Mouse (Mus musculus): ENCODE measurements at regions not wholly inside any gene's neighbourhood (a gene's known extent, or its start where the extent isn't known, plus 50 kb on each side); places are given as distances from the start of the nearest gene placed in this dataset.

DNA sequence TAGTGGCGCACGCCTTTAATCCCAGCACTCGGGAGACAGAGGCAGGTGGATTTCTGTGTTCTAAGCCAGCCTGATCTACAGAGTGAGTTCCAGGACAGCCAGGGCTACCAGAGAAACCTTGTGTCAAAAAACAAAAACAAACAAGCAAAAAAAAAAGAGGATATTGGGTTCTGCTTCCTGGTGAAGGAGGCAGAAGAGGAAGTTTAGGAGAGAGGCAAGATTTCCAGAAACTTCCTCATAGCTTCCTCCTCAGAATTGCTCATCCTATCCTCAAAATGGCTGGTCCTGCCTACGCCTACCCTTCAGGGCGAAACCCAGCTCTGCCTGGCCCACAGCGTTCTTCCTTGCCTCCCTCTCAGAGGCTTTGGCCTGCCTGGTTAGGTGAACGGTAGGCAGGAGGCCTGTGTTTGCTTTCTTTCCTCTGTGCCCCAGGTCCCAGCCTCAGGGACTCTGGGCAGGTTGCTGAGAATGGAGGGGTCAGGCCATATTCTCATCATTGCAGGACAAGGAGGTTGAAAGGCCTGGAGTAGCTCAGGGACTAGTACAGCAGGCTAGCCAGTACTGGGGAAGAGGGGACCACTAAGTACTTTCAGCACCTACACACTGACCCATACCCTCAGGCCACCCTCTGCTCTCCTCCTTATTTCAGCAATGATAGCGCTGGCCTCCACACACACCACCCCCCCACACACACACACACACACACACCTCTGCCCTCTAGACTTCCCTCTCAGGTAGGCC lies 79.6 kb downstream of the Zfp36l2 start:
- DNase-seq (ENCODE audit: low spot score), result no peak

DNA sequence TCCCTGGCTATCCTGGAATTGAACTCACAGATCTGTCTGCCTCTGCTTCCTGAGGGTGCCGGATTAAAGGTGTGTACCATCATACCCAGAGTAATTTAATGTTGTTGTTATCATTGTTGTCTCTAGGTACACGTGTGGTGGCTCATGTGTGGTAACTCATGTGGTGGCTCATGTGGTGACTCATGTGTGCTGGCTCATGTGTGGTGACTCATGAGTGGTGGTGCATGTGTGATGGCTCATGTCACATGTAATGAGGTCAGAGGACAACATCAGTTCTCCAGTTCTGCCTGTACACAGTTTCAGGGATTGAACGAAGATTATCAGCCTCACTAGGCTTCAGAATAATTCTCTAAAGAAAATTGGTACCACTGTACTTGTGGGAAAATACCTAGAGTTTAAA lies 80.2 kb downstream of the Zfp36l2 start:
- no peak for DNase-seq (ENCODE audit: low spot score)

DNA sequence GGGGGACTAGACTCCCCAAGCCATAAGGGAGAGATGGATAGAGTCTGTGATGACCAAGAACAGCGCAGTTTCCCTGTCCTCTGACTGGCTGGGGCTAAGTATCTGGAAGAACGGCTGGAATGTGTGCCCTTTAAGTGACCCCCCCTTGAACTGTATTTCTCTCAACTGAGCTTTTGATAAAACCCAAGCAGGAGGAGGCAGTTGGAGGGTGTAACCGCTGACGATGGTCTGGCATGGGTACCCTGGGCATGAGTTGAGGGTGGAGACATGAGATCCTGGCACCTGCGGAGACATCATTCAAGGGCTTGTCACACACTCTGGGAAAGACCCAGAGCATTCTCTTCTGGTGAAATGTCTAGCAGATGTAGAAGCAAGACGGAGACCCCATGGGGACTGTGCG lies 83.5 kb downstream of the Zfp36l2 start:
- no peak for DNase-seq (ENCODE audit: low spot score)

DNA sequence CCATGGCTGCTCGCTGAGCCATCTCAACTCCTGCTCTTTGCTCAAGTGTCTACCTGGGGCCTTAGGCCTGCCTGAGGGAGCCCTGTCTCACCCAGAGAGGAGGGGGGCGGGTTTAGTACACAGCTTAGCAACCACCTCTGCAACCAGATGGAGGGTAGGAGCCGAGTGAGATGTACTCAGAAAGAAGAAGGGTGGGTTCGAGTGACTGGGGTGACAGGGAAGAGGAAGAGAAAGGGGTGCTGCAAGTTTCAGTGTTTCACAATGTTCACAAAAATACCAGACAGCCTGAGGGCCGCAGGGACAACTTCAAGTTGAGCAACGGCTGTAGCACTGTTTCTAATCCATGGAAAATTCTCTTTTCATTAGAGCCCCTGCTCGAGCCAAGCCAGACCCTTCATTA lies 84.4 kb downstream of the Zfp36l2 start:
- no peak for DNase-seq (ENCODE audit: low spot score)

DNA sequence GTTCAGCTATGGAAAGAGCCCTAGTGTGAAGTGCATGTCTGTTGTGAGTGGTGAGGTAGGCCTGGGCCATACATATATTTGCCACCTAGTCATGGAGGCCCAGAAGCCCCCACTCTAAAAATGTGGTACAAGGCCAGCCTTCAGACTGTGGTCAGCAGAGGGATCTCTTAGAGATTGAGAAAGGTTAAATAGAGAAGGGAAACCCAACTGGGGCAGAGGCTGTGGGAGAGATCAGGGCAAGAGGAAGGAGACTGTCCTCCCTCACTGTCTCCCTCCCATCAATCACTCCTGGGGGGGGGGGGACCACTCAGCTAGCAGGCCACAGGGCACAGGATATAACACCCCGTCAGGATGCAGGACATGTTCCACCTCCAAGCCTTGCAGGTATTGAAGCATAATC lies 86.1 kb downstream of the Zfp36l2 start:
- no peak for DNase-seq (ENCODE audit: low spot score)

DNA sequence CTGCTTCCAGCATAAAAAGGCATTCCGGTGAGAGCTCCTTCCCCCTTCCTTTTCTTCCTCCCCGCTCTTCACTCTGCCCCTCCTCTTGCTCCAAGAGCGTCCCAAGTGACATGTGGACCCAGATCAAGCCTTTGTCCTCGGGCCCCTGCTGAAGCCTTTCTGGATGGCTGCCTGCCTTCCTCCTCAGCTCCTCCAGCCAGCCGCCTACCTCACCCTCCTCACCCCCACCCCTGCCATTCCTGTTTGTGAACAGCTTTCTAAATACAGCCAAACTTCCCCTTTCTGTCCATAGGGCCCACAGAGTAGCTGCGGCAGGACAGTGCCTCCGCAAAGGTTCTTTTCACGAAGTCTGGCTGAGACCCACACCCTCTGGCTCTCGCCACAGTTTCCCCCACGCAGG lies 87.2 kb downstream of the Zfp36l2 start:
- no peak for DNase-seq (ENCODE audit: low spot score)

DNA sequence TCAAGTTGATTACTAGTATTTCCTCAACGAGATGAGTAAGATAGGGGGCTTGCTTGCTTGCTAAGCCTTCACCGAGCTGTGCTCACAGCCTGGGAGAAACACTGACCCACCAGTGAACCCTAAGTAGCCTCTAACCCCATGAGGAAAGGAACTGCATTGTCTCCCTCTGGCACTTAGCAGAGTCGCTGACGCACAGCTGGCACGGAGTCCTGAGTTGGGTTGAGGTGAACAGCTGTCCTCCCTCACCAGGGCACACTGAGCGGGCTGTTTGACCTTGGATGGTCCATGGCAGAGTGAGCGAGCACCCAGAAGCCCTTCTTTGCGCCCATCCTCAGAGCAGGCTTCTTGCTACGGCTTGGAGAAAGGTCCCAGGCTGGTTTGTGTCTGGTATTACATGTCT lies 88.0 kb downstream of the Zfp36l2 start:
- no peak for DNase-seq (ENCODE audit: low spot score)

DNA sequence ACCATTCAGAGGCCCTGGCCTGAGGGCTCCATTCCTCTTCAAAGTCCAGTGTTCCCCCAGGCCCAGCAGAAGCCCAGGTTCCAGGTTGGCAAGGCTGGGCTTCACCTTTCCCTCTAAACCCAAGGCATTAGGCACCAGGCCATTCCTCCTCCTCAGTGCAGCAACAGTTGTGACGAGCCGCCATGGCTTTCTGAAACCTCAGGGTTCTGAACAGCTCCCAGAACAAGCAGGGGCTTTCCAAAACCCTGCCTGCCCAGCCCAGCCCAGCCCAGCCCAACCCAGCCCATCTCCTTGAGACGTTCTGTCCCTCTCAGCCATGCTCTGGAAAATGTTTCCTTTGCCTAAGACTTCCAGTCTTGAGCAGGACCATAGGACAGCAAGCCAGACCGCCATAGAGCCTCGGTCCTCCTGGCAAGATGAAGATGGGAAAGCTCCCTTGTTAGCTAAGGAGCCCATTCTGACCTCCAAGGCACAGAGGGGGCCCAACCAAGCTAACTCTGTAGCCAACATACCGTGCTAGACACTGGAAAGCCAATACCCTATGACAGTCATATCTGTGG lies 89.8 kb downstream of the Zfp36l2 start:
- DNase-seq (ENCODE audit: low spot score), result no peak

DNA sequence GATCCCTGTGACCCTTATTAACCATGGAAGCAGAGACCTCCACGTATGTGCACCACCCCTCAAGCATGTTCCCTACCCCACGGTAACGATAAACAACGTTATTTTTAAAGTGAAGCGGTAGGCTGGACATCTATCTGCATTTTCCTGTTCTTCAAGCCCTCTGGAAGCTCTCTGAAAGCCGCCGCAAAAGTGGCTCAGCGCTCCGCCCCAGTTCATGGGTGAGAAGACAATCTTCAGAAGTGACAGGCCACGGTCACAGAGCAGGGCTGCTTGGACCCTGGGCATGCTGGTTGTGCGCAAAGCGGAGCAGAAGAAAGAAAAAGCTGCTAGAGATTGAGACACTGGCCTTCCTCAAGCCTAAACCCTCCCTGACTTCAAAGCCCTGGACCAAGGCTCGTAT lies 90.5 kb downstream of the Zfp36l2 start:
- DNase-seq (ENCODE audit: low spot score), result peak; percentile 60

DNA sequence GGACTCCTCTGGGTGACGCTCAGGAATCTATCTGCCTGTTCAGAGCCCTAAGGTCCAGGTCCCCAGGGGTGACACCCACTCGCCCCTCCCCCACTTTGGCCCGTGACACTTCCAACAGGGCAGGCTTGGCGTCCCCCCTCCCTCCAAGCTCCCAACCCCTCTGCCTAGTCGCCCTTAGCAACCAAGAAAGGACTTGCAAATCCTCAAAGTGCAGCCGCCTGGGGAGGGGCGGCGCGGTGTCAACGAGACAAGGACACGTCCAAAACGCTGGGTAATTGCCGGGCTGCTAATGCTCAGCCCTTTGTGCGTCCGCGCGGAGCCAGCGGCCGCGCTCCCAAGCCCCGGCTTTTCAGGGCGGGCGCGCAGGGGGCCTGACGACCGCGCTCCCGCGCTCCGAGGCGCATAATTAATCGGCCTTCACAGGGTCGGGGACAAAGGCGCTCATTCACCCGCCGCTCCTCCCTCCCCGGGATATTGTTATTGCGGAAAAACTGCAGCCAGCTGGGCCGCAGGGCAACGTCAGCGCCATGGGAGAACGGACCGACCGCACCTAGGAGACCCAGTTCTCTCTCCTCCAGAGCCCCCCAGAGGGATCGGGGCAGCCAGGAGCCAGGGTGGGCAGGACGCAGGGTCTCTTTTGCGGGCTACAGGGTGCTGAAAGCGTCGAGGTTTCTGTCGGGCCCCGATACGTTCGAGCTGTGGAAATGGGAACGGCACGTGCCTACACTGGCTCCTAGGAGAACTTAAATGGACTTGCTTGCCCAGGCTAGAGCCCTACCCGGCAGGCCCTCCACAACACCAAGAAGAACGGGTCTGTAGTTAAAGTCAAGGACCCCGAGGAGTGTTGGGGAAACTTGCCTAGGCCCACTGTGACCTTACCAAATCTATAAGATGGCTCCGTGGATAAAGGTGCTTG lies 91.1 kb downstream of the Zfp36l2 start:
- peak; percentile 92 for DNase-seq (ENCODE audit: low spot score)

DNA sequence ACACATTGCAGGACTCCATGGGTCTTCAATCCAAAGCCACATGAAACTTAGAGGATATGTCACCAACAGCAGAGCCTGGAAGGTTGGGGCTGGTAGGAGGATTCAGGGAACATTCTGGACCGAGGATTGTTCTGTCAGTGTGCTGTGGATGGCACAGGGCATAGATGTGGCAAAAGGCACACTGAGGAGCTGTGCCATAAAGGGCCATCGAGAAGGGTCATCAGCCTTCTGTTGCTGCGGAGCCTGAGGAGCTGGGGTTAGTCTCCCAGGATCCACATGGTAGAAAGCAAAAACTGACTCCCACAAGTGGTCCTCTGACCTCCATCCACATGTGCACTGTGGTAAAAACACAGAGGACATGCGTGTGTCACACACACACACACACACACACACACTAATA lies 91.9 kb downstream of the Zfp36l2 start:
- peak; percentile 41 for DNase-seq (ENCODE audit: low spot score)

DNA sequence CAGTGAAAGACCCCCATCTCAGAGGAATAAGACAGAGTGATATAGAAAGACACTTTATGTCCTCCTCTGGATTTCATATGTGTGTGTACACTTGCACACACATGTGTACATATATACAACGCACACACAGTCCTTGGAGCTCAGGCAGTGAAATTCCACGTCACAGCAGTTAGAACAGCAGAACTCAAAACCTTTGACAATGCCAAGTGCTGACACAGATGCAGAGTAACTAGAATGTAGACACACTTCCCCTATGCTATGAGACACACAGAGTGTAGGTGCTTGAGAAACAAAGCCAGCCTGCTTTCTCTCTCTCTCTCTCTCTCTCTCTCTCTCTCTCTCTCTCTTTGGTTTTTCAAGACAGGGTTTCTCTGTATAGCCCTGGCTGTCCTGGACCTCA lies 92.7 kb downstream of the Zfp36l2 start:
- no peak for DNase-seq (ENCODE audit: low spot score)

DNA sequence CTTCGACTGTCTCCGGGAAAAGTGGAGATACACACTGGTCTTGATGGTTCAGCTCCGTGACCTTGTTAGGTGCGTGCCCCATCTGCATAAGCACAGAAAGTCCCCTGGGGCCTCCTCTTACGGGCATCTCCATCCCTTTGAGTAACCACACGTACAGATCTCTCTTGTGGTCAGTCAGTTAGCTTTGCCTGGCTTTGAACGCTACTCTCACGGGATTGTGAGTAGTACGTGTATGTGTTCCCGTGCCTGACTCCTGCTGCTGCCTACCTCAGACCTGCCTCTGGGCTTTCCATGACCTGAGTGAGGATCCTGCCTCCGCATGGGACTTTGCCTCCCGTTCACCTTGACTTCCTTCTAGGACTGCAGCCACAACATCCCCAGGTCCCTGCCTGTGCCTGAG lies 101.4 kb downstream of the Zfp36l2 start:
- no peak for DNase-seq (ENCODE audit: low spot score)

DNA sequence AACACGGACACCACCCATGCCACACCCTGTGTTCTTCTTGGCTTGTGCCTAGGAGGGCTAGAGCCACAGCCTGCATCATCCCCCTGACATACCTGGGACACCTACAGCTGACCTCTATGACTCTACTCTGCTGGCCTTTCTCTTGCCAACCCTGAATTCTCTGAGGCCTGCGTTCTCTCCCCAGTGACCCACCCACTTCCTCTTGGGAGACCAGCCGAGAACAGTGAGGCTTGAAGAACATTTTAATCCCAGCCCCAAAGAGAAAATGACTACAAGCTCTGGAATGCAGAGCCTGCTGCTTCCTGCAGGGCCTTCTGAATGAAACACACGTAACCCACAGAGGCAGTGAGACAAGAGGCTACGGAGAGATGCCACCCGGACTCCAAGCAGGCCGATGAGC lies 102.0 kb downstream of the Zfp36l2 start:
- DNase-seq (ENCODE audit: low spot score), result no peak

DNA sequence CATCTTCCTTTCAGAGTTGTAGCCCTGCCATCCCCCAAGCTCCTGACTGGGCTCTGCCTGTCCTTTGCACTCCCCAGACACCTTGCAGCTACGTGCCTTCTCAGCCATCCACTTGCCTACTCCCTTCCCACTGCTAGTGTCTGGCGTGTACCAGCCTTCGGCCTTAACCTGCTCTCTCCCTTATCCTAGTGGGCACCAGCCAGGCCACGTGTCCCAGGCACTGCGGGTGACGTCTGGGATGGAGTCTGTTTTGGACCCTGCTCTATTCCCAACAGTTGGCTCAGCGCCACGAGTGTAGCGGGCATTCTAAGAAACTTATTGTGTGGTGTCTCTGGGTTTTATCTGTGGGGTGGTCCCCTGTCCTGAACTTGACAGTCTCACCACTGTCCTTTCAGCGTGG lies 102.5 kb downstream of the Zfp36l2 start:
- DNase-seq (ENCODE audit: low spot score), result no peak

DNA sequence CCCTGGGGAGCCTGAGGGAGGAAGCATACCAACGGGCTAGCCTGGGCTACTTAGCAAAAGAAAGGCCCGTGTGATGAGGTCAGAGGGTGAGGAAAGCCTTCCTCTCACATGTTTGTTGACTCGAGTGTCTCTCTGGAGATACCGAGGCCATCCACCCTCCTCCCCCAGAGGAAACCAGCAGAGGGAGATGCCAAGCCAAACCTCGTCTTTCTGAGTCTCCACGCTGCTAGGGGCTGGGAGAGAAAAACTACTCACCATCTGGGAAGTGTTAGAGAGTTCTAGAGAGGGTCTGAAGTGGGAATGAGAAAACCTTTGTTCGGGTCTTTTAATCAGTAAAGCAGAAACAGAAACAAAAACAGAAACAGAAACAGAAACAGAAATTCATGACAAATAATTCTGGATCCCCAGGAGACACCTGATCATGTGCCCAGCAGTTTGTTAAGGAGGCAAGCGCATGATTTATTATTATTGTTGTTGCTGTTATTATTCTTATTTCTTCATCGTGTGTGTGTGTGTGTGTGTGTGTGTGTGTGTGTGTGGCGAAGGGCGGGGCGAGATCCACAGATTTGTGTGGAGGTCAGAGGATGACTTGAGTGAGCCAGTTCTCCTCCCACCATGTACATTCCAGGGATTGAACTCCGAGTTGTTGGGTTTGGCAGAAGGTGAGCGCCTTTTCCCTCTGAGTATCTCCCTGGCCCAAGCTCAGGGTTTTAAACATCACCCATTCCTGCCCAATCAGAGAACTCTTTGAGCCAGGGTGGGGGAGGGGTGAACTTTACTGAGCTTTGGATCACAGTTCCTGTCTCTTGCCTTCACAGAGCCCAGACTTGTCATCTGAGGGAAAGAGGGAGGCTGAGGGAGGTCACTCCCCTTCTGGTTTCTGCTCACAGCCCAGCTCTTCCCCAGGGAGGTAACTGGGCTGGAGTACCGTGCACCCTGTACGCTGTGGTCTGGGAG lies 104.2 kb downstream of the Zfp36l2 start:
- DNase-seq (ENCODE audit: low spot score), result no peak

DNA sequence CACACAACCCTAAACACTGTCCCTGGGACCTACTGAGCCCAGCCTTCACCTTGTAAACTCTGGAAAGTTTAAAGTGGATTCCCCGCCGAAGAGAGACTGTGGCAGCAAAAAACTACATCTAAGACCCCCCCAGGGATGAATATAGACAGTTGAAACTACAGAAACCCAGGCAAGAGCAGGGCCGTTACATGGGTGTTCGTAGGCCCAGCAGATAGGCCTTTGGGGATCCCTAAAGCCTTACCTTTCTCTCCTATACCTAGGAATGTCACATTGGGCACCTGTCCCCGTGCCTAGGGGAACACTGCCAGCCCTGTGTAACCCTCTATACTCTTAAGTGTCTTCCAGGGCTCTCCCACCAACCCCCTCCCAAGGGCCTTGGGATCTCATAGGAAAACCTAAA lies 105.2 kb downstream of the Zfp36l2 start:
- no peak for DNase-seq (ENCODE audit: low spot score)

DNA sequence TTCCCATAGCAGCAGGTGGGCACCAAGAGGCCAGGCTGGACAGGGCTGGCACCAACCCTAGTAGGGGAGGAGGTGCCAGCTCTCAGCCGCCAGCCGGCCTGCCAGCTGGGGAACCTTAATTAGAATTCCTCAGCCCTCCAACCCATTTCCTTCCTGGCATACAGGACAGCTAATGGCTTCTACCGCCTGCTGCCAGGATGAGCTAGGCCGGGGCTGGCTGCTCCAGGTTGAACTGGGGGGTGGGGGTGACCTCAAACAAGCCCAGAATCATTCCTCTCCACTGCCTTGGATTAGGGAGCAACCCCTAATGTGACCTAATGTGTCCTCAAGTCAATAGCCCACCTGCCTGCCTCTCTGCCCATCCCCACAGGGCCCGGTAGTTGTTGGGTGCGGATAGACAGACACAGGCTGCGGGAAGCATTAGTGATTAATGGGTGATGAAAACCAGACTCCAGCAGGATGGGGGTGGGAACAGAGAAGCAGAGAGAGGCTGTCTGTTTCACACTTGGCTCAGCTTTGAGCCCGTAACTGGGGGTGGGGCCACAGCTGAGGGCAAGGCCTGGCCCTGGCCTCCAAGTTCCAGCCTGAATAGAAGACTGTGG lies 105.9 kb downstream of the Zfp36l2 start:
- no peak for DNase-seq (ENCODE audit: low spot score)

DNA sequence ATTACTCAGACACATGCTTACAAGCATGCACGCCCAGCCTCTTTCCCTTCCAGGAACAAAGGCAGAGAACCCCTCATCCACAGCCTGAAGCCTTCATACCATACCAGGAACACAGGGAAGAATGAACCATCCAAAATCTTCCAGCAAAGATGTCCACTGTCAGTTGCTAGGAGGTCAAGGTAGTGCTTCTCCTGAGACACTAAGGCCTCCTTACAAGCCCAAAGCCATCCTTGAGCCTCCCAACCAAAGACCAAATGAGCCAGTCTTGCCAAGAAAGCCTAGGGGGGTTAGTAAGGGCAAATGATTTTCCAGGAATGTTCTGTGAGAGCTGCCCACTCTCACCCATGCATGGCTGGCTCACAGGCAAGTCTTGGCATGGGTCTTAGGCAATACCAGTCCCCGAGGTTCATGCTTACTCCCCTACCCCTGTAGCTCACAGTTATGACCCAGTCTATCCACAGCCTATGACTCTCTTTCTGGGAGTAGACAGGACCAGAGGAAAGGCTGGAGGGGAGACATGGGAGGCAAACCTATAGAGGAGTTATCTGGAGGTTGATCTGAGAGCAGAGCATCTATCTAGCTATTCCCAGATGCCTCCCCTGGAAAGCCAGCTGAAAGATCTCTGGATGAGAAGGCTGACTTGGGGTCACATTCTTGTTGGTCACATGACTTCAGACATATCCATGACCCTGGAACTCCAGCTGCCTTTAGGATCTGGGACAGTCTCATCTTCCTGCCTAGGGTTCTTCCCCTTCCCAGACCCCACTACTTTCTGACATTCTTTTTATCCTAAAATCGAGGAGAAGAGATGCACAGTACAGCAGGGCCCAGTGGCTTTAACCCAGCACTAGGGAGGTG lies 112.4 kb downstream of the Zfp36l2 start:
- DNase-seq (ENCODE audit: low spot score), result no peak

DNA sequence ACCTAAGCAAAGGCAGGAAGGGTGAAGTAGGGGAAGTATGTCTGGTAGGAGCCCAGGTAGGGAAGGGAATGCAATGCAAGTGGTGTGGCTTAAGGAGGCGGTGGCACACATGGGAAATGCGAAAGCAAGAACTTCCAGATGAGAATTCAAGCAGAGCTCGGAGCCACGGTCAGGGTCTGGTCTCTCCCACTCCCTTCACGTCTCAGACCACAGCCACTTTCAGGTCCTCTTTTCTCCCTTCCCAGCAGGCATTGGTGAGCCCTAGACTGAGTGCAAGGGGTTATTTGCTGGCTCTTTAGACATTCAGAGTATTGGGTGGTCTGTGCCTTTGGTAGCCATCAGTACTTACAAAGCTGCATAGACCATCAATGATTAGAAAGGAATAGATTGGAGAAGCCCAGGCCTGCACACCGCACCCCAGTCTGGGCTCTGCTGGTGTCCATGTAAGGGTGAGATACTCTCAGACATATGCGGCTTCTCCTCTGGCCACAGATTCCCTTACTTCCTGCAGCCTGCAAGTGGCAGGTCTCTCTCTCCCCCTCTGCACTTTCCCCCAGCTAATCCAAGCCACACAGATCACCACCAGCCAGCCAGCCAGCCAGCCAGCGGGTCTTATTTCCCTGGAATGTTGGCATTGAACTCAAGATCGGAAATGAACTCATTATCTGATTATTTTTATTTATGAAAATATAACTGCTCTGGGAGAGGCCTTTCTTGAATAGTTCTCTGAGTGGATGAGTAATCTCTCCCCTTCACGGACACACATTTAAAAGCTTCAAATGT lies 113.6 kb downstream of the Zfp36l2 start:
- DNase-seq (ENCODE audit: low spot score), result no peak
